Mouse (Mus musculus): ENCODE measurements around the gene Keap1.
A peak's percentile ranks its signal among the peaks of the same experiment; 100 is the strongest.
"Not testable (repeated sequence)": the region's sequence is repeated elsewhere in the genome, so short reads cannot be mapped to it uniquely, and the experiment has no call there.

Gene Keap1

DNA sequence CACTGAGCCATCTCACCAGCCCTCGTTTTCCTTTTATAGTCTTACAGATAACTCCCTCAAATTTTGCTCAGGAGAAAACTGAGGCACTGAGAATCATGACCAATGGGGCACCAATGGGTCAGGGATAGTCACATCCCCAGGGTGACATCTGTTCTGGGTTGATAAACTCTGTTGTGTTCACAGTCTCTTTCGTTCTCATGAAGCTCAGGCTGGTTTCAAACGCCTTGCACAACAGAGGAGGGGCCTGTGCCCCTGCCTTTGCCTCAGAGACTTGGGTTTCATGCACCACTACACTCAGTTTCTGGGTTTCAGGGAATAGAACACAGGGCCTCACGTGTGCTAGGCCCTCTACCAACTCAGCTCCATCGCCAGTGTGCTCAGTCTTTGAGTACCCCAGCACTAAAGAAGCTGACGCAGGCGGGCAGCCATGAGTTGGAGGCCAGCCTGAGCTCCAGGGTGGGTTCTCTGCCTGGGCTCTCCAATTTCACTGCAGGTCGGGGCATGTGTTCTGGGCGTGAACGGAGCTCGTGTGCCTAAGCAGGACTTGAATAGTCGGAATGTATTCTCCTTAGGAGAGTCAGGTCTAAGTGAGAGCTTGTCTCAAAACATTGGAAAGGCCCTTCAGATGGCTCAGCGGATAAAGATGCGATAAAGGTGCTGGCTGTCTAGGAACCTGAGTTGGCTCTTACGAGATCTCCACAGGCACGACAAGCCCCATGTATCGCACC, 25.3 kb upstream of the Keap1 start:
- no peak for DNase-seq (ENCODE audit: low read depth, low spot score)

DNA sequence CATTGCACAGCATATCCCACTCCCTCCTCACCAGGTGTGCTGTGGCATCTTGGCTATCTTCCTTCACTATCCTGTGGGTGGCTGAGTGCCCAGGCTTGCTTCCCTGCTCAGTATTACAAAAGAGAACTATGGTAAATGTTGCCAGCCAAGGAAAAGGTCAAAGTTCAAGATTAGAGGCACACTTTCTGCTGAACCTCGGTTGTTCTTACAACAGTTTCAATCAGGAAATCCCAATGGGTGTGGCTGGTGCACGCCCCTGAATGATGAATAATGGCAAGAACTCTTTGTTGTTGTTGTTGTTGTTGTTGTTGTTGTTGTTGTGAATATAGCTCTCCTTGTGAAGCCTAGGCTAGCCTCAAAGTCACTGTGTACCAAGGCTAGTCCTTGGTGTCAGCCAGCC, 22.7 kb upstream of the Keap1 start:
- no peak for DNase-seq (ENCODE audit: low read depth, low spot score)

DNA sequence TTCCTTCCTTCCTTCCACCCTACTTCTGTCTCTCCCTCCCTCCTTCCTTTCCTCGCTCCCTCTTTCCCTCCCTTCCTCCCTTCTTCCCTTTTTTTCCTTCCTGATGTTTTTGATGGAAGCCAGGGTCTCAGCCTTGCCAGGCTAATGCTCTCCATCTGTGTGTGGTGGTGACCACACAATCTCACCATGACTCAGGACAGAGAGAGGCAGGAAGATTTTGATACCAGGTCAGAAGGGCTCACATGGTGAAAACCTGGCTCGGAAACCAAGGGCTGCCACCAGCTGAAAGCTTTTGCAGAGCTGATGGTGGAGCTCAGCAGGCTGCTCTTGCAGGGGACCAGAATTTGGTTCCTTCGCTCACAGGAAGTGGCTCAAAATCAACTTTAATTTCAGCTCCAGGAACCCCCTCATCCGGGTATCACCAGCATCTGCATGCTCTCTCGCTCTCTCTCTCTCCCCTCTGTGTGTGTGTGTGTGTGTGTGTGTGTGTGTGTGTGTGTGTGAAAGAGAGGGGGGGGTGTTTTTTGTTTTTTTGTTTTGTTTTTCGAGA, 21.4 kb upstream of the Keap1 start:
- no peak for DNase-seq (ENCODE audit: low read depth, low spot score)

DNA sequence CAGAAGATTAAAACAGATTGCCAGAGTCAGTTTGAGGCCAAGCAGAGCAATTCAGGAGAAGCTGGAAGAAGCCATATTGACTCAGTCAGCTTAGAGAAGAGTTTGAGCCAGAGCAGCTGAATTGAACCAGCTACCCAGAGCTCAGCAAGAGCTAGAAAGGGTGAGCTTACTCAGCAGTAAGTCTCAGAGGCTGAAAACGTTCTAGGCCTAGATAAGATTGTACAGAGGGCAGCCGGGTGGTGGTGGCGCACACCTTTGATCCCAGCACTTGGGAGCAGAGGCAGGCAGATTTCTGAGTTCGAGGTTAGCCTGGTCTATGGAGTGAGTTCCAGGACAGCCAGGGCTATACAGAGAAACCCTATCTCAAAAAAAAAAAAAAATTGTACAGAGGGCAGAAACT, 17.2 kb upstream of the Keap1 start:
- not testable (repeated sequence) for DNase-seq (ENCODE audit: low read depth, low spot score)

DNA sequence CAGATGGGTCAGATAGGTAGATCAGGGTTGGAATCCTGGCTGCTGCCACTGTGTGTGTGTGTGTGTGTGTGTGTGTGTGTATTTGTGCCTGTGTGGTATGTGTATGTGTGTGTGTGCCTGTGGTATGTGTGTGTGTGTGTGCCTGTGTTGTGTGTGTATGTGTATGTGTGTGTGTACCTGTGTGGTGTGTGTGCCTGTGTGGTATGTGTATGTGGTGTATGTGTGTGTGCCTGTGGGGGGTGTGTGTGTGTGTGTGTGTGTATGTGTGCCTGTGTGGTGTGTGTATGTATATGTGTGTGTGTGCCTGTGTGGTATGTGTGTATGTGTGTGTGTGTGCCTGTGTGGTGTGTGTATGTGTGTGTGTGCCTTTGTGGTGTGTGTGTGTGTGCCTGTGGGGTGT, 15.5 kb upstream of the Keap1 start:
- no peak for DNase-seq (ENCODE audit: low read depth, low spot score)

DNA sequence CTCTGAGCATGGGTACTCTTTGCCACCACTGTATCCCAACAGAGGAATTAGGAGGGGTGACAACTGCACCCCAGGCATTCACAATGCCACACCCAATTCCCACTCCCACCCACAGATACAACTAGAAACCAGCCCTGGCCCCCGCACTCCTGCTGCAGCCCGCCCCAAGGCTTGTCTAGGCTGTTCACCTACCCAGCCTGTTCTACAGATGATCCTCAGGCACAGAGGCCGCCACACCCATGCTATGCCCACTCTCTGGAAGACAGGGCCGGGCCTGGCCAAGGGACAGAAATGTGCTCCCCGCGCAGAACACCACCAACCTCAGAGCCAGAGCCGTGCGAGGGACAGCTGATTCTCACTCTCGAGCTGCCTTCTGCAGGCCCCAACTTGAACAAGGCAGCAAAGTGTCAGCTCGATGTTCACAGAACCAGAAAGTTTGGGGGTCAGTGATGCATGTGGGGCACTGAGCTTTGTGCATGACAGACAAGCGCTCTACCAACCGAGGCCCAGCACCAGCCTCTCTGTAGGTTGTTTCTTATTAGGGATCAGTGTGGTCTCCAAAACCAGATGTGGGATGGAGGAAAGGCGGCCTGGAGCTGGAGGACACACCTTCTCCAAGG, 12.1 kb upstream of the Keap1 start:
- no peak for DNase-seq (ENCODE audit: low read depth, low spot score)

DNA sequence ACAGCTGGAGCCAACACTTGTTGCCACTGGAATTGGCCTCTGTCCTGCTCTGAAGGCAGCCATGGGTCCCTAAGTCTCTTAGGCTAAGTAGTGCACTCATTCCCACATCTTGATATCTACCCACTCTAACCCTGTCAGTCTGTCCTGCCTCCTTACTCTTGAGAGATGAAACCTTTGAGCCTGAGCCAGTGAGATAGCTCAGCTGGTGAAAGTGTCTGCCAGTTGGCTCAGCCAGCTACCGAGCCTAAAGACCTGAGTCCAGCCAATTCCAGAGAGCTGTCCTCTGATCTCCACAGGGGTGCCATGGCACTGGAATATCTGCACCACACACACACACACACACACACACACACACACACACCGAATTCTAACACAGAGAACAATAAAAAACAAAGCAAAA, 11.3 kb upstream of the Keap1 start:
- DNase-seq (ENCODE audit: low read depth, low spot score), result no peak

DNA sequence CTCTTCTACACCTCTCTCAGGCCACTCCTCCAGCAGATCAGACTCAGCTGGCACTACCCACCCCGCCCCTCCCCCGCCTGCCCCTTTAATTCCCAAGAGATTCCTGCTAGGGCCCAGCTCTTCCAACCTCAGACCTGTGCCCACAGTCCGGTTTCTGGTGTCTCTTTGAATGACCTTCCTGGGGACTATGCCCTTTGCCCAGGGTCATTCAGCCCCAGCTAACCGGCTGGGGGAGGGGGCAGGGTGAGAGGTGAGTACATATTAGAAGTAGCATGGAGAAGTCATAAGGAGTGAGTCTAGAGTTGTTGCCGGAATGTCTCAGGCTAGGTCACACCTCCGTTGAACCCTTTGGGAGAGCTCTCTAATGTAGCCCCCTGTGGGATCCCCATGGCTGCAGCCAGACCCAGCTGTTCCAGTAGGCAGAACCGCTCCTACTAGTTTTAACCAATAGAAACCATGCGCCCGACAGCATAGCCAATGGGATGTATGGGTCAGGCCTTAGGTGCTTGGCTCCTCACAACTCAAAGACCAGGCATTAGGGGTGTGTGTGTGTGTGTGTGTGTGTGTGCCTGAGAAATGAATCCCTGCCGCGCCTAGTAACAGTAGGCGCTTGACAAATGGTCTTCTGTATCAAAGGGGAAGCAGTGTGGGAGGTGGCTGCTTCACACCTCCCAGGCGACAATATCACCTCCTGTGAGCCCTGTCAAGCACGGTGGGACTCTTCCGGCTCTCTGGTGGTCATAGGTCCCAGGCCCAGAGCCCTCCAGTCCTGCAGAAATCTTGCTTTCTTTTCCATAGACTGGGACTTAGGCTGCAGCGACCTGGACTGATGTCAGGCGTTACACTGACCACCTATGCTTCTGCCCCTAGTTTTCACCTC, 10.7 kb upstream of the Keap1 start:
- no peak for DNase-seq (ENCODE audit: low read depth, low spot score)

DNA sequence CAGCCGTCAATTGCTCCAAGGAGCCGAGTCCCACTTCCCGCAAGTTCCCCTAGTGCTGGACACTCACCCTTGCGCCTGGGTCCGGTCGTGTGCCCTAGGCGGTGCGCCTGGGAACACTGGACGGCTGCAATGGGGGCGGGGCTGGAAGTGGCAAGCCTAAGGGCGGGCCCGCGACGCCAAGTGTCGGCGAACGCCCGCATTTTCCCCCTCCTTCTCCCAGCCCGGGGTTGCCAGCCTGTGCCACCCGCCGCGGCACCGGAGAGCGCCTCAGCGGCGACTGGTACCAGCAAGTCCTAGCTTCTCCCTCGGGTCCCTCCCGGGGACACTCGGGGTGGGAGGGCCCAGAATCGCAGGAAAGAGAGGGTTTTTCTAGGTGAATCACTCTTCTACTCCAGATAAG, 9.2 kb upstream of the Keap1 start, which contains the start of gene S1pr5:
TSS of gene S1pr5 (minus strand) at position 118 of the 400 bp plus-strand sequence.
- no peak for DNase-seq (ENCODE audit: low read depth, low spot score)

DNA sequence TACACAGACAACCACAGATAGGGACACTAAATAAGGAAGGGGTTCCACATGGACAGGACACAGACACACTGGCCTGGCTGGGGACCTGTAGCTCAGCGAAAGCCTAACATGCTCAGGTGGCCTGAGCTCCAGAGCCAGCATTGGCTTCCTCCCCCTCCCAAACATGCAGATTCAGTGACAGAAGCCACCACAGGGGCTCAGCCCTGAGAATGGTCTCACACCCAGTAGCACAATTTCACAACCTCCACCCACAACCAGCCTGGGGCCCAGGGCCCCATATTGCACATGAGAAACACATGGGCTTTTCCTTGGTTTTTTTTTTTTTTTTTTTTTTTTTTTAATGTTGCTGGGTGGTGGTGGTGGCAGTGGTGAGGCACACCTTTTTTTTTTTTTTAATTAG, 7.2 kb upstream of the Keap1 start:
- no peak for DNase-seq (ENCODE audit: low read depth, low spot score)

DNA sequence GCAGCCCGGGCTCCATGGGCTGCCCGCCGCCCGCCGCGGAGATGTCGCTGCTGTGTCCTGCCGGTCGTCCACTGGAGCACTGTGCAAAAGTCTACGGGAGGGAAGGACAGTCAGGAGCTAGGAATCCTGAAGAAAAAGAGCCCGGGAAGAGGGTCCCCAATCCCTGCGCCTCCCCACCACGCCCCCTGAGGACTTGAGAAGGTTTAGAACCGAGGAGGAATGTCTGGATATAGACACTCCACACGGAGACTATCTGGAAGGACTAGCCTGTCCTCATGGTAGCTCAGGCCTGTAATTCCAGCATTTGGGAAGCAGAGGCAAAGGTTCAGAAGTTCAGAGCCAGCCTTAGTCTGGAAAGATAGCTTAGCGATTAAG, 5.9 kb upstream of the Keap1 start:
- DNase-seq (ENCODE audit: low read depth, low spot score), result no peak

DNA sequence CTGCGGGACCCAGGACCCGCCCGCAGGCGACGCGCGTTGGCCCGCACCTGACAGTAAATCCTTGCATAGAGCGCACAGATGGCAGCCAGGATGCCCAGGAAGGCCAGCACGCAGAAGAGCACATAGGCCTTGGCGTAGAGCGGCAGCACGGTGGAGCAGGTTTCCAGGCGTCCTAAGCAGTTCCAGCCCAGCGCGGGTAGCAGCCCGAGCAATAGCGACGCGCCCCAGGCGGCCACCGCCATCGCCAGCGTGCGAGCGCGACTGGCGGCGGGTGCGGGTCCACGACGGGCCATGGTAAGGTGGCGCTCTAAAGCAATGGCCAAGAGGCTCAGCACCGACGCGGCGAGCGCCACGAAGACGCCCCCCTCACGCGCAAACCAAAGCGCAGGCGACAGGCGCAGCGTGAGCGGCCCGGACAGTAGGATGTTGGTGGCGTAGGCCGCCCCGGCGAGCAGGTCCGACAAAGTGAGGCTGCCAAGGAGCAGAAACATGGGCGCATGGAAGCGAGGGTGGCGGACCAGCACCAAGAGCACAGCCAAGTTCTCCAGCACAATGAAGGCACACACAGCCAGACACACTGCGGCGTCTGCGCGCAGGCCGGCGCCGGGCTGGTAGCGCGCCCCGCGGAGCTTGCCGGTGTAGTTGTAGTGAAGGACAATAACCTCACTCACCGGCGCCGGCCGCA, 5.4 kb upstream of the Keap1 start:
- no peak for DNase-seq (ENCODE audit: low read depth, low spot score)

DNA sequence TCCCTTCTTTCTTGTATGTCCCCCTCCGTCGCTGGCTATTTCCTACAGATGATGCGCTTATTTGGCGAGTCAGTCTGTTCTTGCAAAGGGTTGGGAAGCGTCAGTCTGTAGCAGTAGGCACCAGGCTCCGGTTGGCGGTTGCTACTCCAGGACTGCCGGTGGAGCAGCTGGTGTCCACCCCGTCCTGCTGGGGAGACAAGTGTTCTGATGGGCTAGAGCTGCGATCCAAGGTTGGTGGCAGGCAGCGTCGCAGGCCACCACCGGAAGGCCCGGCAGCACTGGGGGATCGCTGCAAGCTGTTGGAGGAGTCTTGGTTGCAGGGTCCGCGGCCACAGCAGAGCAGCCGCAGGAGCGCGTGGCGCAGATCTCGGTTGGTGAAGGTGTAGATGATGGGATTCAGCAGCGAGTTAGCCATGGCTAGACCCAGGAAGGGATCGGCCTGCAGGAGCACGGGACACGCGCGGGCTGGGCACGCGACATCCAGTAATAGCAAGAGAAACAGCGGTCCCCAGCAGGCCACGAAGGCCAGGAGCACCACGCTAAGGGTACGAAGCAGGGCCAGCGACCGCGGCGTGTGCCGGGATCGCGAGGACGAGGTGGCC, 4.8 kb upstream of the Keap1 start:
- no peak for DNase-seq (ENCODE audit: low read depth, low spot score)

DNA sequence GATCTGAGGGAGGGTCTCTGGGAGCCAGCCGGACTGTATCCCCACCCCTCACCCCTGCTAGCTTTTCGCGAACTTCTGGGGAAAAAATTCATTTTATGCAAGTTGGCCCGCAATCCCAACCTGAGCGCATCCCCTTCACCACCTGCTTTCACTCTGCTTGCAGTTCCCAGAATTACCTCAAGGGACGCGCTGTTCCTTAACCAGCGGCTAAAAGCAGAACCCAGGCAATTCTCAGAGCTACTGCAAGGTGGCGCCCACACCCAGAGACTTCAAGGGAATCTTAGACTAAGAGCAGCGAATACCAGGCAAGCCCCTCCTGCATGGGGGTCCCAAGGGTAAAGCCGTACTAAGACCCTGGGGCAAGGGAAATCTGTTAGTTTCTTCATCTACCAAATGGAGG, 2.2 kb upstream of the Keap1 start:
- peak; percentile 72 for DNase-seq (ENCODE audit: low read depth, low spot score)

DNA sequence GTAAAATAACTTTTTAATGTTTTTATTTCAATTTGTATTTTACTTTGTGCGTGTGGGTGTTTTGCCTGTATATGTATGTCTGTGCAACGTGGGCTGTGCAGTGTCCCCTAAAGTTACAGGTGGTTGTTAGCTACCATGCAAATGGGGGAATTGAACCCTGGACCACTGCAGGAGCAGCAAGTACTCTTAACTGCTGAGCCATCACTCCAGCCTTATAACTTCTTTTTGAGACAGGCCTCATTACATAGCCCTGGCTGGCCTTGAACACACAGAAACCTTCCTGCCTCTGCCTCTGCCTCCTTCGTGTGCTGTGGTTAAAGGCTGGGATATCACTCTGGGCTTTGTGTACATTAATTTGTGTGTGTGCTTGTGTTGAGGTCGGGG, 296 bp upstream of the Keap1 start:
- DNase-seq (ENCODE audit: low read depth, low spot score), result no peak

DNA sequence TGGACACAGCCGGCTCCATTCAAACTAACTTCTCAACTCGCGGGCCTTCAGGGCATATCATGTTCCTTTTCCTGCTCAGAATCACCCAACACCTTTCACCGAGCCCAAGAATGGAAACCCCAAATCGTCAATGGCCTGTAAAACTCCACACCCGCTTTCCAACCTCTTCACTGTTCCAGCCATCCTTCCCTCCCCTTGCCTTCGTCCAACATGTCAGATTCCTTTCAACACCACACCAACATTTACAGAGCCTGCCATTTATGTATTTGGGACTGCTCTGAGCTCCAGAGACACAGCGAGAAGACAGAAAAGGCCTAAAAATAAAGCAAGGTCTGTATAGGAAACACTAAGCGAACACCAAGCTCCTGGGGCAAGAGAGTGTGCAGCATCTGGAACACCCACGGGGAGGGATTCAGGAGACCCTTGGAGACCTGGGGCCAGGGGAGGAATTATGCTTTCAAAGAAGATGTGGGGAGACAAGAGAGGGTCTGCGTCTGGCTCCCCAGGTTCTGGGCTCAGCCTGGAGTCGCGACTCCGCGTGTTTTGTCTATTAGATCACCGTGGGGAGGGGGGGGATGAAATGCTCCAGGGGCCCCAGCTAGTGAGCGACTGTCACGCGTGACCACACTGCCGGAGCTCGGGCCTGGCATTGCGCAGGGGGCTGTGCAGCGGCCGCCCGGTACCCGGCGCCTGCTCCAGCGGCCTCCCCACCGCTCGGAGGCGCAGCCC, 993 bp downstream of the Keap1 start:
- no peak for DNase-seq (ENCODE audit: low read depth, low spot score)

DNA sequence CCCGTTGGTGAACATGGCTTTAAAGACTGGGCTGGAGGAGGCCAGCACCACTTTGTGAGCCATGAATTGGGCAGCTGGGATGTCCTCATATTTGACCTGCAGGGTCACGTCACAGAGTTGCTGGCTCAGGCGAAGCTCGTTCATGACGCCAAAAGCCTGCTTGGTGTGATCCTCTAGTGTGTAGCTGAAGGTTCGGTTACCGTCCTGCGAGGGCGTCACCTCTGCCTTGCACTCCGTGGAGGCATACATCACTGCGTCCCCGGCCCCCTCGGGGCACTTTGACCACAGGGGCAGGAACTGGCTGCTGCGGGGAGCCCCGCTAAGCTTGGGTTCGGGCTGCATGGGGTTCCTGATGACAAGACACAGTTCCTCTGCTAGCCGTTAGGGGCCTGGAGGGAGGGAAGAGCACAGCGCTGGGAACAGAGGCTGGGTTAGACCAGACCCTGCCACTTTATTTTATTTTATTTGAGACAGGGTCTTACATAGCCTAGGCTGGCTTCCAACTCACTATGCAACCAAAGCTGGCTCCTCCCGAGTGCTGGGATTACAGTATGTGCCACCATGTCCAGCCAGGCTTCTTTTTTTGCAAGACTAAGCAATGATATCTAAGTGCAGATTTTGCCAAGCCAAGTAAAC, 1.7 kb downstream of the Keap1 start:
- DNase-seq (ENCODE audit: low read depth, low spot score), result no peak

DNA sequence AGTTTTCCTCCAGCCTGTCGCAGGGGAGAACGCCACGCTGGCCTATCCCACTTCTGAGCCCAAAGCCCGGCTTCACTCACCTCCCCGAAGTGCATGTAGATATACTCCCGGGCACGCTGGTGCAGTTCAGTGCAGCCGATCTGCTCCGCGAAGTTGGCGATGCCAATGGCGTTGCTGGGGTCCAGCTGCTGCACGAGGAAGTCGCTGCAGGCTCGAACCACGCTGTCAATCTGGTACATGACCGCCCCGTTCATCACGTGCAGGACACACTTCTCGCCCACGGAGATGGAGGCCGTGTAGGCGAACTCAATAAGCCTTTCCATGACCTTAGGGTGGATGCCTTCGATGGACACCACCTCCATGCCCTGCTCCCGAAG, 2.2 kb downstream of the Keap1 start:
- DNase-seq (ENCODE audit: low read depth, low spot score), result no peak

DNA sequence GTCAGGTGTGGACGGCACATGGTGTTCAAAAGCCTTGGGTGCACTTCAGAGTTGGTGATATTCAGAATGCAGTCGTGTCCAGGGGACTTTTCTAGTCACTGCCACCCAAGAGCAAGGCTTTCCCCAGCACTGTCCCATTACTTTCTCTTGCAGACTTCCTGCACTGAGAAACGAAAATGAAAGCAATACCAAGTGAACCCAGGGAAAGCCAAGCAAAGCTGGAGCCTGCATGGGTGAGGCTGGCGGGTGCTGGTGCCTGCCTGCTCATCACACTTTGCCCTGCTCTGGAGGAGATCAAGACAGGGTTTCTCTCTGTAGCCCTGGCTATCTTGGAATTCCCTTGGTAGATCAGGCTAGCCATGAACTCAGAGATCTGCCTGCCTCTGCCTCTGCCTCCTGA, 3.8 kb downstream of the Keap1 start:
- no peak for DNase-seq (ENCODE audit: low read depth, low spot score)

DNA sequence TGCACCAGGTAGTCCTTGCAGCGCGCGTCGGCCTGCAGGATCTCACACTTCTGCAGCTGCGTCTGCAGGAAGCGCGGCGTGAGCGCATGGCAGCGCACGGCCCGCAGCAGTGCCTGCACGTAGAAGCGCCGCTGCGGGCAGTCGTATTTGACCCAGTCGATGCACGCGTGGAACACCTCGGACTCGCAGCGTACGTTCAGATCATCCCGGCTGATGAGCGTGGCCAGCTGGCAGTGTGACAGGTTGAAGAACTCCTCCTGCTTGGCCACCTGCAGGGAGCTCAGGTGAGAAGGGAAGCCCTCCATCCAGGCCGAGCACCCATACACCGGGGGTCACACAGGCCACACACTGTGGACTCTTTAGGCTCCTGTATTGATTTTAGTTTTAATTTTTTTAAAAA, 5.4 kb downstream of the Keap1 start:
- DNase-seq (ENCODE audit: low read depth, low spot score), result no peak

All from retina, adult 2 months (tissue).